Mouse (Mus musculus) inflammation-experienced regulatory T-cells, adult 6 months (primary cell): ENCODE data around the gene Ddx60. TPM values are rescaled to one million over a fixed set of nuclear protein-coding genes. Genes with fewer than 3 reads are reported as not detected.

Source experiments
- ATAC-seq: one replicate; pipeline ENCODE4 v1.8.0; 2017
- polyA plus RNA-seq, 3 experiments: library from polyadenylated mRNA; unstranded; fragments of 100-300 nt; shearing (Covaris generic); gene quantifications; one replicate each; pipeline ENCODE4 v1.2.1; 2017

The Ddx60 gene
- polyA plus RNA-seq, 3 experiments from 2014 or later: 31.9 to 59.3 (median 48.7) TPM

DNA sequence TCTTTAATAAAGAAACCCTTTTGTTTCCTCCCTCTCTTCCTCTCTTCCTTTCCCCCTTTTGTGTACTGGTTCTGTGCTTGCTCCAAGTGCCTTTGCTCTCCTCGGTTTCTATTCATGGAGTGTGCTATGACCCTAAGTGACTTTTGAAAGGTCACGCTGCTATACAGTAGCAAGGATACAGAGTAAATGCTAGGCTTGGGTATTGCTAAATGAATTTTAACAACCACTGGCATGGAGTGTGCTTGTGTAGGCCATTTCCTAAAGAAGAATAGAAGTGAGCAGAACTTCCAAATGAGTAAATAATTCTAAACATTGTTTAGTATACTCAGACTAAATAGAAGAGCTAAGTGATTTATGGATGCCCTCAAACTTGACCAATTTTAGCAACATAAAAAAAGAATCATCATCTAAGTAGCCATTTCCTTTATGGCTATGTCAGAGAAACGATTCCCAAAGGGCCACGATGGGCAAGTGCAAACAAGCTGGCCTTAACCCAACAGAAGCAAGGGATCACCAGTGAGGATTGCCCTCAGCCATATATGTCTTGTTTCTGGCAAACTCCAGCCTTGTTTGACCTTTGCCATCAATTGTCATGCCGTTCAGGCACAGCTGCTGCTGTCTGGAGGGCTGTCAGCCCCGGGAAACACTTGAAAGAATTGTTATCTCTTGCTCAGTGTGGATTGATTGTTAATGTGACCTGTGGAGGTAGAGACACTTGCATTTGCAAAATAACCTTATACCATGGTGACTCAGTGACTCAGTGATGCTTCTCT, 58.0 kb downstream of the Ddx60 start:
- no peak for ATAC-seq

DNA sequence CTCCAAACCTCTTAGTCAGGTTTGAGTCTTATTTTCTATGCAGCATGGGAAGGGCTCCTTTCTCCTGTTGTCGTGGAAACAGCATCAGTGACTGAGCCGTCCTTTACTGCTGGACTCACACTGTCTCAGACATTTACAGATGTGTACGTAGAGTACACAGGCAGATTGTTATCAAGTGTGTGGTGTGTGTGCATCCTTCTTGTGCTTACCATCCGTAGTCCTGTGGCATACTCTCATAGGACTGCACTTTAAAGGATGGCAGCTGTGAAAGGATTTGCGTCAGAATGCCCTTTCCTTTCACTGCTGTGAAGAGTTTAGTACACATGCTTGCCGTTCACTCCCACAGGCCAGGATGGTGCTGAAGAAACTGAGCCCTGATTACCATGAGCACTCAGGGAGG, 61.6 kb downstream of the Ddx60 start:
- no peak for ATAC-seq

DNA sequence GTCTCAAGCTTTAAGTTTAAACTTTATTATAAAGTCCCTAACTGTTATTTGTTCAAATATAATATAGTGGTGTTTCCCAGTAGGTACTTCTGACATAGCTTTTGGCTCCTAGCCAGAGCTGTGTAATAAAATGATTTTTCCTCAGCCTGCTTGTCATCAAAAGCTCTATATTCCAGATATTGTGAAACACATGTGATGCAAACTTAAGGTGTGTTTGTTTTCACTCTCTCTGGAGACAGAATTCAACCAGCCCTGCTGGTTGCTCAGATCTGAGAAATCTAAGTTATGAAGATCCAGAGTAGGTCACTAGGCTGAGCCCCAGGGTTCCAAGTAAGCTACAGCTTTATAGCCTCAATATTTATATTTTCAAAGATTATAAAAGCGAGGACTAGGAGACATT, 64.9 kb downstream of the Ddx60 start:
- ATAC-seq: no peak

DNA sequence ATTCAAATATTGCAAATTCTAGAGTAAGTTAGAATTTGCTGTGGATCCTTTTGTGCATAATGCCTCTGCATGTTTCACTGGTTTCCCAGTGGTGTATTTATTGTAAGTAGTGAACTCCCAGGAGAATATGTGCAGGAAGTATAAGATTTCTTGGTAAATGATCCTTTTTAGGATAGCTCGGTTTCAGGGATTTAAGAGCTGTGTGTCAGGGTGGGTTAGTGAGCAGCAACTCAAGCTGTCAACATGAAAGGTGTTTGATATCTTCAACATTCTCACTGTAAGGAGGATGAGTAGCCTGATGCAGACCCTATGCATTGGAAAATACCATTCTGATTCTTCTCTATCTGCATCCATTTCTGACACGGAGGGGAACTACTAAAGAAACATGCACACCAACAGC, 69.2 kb downstream of the Ddx60 start:
- ATAC-seq: no peak

DNA sequence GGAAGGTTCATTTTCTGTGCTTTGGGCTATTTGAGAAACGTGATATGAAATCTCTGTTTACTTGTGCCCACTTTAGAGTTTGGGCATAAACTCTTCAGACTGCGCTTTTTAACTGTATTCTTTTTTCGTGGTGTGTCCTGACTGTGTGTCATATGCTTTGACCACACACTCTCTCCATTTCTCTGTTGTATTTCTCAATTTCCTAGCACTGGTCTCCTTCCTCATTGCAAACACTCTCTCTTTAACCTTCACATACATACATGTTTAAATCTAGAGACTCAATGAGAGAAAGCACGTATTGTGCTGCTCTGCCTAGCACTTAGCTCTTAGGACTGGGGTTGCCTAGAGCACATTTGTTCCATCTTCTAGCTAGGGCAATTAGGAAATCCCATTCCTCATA, 86.3 kb downstream of the Ddx60 start:
- ATAC-seq: no peak

DNA sequence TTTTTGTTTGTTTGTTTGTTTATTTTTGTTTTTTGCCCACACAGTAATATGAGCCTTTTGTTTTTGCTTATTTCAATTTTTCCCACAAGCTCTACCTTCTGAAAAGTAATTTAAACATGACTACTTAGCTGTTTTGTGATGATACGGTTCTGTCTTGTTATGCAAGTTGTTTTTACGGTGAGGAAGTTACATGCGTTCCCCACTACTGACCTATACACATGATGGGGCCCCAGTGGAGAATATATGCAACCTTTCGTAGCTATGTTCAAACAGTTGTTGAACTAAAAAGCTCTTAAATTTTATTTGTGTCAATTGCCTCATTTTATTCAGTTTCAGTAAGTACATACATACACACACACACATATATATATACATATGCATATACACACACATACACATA, 86.7 kb downstream of the Ddx60 start:
- no peak for ATAC-seq

DNA sequence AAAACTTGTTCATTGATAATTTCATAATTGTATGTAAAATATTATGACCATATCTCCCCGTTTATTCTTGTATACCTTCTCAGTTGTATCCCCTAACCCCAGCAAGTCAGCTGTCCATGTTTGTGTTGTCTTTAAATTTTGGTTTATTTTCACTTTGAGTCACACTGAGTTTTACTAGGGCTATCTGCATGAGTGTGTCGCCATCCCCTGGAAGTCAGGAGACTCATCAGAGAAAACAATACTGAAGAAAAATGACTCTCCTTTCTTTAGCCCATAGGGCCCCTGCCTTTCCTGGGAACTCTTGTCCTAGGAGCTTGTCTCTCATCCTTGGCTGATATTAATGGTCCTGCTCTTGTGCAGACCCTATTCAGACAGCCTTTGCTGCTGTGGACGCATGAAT, 106.5 kb downstream of the Ddx60 start:
- ATAC-seq: no peak

DNA sequence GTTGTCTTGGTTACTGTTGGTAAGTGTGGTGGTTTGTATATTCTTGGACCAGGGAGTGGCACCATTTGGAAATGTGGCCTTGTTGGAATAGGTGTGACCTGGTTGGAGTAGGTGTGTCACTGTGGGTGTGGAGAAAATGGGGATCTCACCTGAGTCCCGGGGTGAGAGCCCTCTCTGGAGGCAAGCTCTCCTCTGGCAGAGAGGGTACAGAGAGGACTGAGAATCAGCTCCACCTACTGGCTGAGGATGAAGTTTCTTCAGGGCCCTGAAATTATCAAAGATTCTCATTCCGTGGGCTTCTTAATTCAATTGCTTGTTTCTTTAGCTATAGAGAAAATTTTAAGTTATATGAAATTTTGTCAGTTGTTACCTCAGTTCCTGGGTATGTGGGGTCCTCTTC, 118.9 kb downstream of the Ddx60 start:
- no peak for ATAC-seq

DNA sequence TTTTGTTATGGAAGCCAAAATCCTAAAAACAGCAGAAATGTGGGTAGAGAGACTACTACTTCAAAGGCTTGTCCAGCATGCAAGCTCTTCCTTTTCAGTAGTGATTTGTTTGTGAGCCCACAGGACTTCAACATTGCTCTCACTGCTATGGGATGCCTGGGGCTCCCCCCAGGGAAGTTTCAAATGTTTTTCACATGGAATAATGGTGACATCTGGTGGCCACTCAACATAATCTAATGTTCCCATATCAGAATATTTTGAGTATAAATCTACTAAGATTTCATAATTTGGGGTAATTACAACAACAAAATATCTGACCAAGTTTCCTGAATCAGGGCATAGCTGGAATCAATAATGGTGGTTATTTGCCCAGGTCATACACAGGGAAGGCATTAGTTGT, 132.5 kb downstream of the Ddx60 start:
- ATAC-seq: no peak

DNA sequence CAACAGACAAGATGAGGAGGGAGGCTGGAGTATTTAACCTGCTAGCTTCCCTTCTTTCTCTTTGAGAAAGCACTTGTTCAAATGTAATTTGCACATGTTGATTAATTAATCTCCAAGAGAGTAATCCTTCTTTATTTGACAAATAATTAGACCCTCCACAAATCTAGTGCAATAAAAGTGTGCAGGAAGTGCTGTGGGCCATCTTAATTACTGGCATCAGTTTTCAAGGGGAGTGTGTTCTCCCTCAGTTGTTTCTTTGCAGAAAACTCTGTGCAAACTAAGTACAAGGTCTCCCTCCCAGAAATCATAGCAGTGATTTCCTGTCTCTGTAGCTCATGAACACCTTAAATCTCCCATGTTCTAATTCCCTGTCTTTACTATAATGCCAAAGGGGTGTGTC, 140.4 kb downstream of the Ddx60 start:
- no peak for ATAC-seq

DNA sequence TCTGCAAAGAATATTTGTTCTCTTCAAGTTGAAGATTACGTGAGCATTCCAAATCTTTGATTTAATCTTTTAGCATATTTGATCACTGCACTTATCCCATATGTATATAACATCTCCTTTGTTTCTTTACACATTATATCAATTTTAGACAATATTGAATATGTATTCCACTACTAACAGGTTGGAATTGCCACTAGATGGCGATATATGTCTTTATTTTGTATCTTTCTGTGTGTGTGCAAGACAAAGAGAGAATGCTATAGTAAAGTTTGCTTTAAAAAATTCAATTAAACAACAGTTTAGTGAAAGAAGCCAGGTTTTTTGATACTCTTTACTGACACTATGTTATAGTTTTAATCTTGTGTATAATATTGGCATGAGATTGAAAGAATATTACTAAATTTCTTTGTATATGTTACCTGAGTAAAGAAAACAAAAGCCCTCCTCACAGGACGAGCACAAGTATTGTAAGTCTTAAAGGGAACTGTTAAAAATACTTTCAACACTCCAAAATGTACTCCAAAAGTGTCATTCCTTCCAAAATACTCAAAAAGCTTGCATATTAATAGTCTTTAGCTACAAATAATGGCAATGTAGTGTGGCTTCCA, 152.4 kb downstream of the Ddx60 start:
- no peak for ATAC-seq

DNA sequence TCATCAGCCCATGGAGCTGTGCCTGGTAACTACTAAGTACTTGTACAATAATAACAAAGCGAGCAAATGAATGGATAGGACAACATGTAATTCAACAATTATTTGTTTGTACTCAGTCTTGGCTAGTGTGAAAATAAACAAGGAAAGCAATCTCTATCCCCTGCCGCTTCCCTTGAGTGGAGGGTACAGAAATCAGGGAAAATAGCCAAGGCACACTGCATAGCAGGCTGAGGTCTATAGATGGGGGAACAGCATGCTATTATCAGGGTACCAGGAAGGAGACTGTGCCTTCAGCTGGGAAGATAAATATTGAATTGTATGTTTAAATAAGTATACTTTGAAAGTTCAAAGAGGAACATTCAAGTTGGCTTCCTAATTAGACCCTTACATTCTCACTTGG, 153.9 kb downstream of the Ddx60 start:
- ATAC-seq: no peak

Other genes starting within 250 kb of the Ddx60 start
- gene Palld, start 25.4 kb upstream of the Ddx60 start, polyA plus RNA-seq: 1 to 10 TPM in 1 of 3 experiments, under 1 TPM in 2; 0.67 to 1.3 (median 0.73) TPM
- not detected for gene Anxa10, start 195.1 kb downstream of the Ddx60 start, polyA plus RNA-seq